Mouse (Mus musculus) intestine, embryonic 15.5 days (tissue): Measurements from ENCODE around the gene Ncam1. TPM values are rescaled to one million over a fixed set of nuclear protein-coding genes. Genes with fewer than 3 reads are reported as not detected.

ENCODE experiments used
- ATAC-seq: fragments of 200-750 bp; cut with Nextera tagmentation; 2 replicates; pipeline ENCODE4 v1.8.0; 2017; ENCODE audit warnings: moderate TSS enrichment, moderate library complexity
- H3K27ac ChIP-seq: fragments of 300-500 bp; sonication (generic); 2 replicates; pipeline ENCODE4 v1.5.1; 2015; ENCODE audit warnings: mild to moderate bottlenecking, inconsistent platforms
- H3K27me3 ChIP-seq: fragments of 300-500 bp; sonication (generic); replicated peaks from 2 replicates; pipeline ENCODE4 v1.6.1; 2015; ENCODE audit warnings: inconsistent platforms
- H3K36me3 ChIP-seq: fragments of 300-500 bp; sonication (generic); 2 replicates; pipeline ENCODE4 v1.6.1; 2015; ENCODE audit warnings: inconsistent platforms
- H3K4me1 ChIP-seq: fragments of 300-500 bp; sonication (generic); replicated peaks from 2 replicates; pipeline ENCODE4 v1.6.1; 2015; ENCODE audit warnings: inconsistent platforms
- H3K4me2 ChIP-seq: fragments of 300-500 bp; sonication (generic); replicated peaks from 2 replicates; pipeline ENCODE4 v1.6.1; 2015; ENCODE audit warnings: mild to moderate bottlenecking, inconsistent platforms
- H3K4me3 ChIP-seq: fragments of 300-500 bp; sonication (generic); replicated peaks from 2 replicates; pipeline ENCODE4 v1.5.1; 2015; ENCODE audit warnings: inconsistent platforms
- H3K9ac ChIP-seq: fragments of 300-500 bp; sonication (generic); 2 replicates; pipeline ENCODE4 v1.6.1; 2015; ENCODE audit warnings: inconsistent platforms
- H3K9me3 ChIP-seq: fragments of 300-500 bp; sonication (generic); 2 replicates; pipeline ENCODE4 v1.6.1; 2016; ENCODE audit warnings: inconsistent platforms
- WGBS: fragments of 180-500 bp; shearing (Covaris S2); methylation state at CpG from one replicate; pipeline ENCODE4 v1.1.7; 2015; 5-methylcytosine and 5-hydroxymethylcytosine counted together
- polyA plus RNA-seq: library from polyadenylated mRNA; unstranded; fragments of >200 nt; fragmentation: Nextera tagmentation; extraction: Ambion mirVana; gene quantifications from 2 replicates; pipeline ENCODE4 v1.2.1, GENCODE M21; 2015

Ncam1 gene
- polyA plus RNA-seq, 1 experiment from 2014 or later, result 77.5 TPM

DNA sequence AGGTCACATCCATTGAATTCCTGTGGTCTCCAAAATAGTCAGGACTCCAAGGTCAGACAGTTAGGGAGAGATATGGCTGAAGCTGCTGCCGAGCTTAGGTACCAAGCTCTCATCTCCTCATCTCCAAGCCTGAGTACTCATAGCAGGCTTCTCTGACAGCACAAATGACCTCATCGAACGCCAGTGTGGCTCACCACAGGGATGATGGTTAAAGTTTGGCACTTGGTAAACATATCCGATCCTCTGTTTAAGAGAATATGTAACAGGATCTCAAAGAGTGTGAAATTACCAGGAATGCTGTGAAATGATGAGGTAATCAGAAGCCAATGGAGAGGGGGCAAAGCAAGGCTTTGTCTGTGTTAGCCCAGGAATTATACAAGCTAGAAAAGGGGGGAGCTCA lies 6.1 kb downstream of the Ncam1 start:
- 47% methylated on average over 4 of the region's 4 CpGs for WGBS
- H3K27ac ChIP-seq, result no peak overlapping the region
- no peak overlapping the region for H3K4me3 ChIP-seq
- H3K9me3 ChIP-seq, result no peaks in the 10 kb centered on the region
- H3K27me3 ChIP-seq, result peaks cover 9% of the 10 kb centered on the region
- H3K36me3 ChIP-seq, result no peaks in the 10 kb centered on the region
- ATAC-seq, result no peak
- H3K9ac ChIP-seq, result no peak overlapping the region
- peaks cover 11% of the 10 kb centered on the region for H3K4me1 ChIP-seq
- H3K4me2 ChIP-seq, result no peak overlapping the region

DNA sequence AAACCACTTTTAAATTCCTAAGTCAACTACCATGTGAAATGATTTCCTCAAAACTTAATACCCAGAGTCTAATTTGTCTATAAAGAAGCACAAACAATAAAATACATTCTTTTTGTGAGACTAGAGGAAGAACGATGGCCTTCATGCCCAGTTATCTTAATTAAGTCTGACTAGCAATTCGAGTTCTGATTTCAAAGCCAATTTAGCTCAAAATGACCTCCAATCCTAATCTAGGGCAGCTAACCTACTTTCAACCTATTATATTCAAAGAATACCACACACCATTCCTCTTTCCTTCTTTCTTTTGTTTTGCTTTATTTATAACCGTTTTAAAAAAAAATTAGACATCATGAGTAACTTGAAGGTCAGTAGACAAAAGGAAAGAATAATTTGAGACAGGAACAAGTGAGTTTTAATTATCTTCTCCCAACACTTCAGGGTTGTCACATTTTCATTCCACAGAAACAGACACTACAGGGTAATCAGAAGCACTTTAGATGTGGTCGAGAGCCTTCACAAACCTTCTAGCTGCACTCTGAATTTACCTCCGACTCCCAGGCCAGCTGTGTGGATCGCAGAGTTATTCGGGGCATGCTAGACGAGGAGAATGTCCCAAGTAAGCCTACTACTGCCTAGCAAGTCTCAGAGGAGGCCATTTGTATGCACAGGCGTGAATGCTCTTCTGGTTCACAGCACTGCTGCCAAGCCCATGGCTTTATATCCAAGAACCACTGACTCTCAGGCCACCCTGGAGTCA lies 17.5 kb downstream of the Ncam1 start:
- H3K9me3 ChIP-seq, result no peaks in the 10 kb centered on the region
- H3K4me3 ChIP-seq, result no peak overlapping the region
- no peaks in the 10 kb centered on the region for H3K4me1 ChIP-seq
- H3K36me3 ChIP-seq, result no peaks in the 10 kb centered on the region
- no peaks in the 10 kb centered on the region for H3K27me3 ChIP-seq
- no peak overlapping the region for H3K9ac ChIP-seq
- no peak overlapping the region for H3K27ac ChIP-seq
- H3K4me2 ChIP-seq, result no peak overlapping the region
- 79% methylated on average over 9 of the region's 9 CpGs for WGBS
- no peak for ATAC-seq

DNA sequence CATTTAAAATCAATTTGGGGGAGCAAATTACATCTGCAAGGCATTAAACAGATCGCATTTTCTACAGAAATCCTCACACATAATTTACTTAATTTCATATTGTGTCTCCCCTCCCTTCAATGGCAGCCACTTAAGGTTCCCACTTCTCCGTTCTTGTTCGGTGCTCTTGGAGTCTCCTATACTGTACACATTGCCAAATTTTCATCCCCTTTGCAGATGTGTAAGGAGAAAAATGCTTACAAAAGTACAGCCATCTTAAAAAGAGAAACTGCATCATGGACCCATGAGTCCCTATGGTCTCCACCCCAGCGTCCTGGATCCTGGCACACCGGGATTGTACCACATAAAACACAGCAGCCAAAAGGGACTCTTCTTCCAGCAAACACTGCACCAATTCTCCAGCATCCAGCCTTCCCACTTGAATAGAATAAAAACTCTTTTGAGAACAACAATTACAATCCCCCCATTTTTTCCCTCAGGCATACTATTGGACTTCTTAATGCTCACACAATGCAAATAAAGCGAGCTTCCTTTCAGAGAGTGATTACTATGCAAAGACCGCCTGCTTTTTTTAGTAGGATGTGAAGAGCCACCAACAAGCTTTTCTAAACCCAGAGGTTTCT lies 21.6 kb downstream of the Ncam1 start:
- Histone ChIP-seq H3K27ac (no peak overlapping the region), H3K4me2 (no peak overlapping the region), H3K36me3 (no peaks in the 10 kb centered on the region), H3K4me1 (no peaks in the 10 kb centered on the region), H3K4me3 (no peak overlapping the region), H3K27me3 (no peaks in the 10 kb centered on the region), H3K9me3 (no peaks in the 10 kb centered on the region), H3K9ac (no peak overlapping the region)
- no peak for ATAC-seq
- 70% methylated on average over 7 of the region's 7 CpGs for WGBS

DNA sequence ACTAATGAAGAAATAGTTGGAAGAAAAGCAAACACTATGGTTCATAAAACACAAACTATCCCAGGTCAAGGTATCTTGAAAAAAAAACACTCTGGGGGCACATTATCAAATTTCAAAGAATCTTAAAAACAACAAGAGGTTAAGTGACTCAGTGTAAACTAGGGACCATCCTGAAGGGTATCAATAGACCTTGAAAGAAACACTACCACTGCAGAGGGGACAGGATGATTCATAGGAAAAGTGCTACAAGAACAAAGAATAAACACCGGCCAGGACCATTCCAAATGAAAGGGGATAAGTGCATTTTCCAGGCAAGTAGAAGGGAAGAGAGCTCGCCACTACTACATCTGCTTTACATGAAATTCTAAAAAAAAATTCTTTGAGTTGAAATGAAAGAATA lies 32.1 kb downstream of the Ncam1 start:
- H3K9me3 ChIP-seq, result no peaks in the 10 kb centered on the region
- WGBS, result 52% methylated on average over 2 of the region's 2 CpGs
- H3K27ac ChIP-seq, result no peak overlapping the region
- no peak for ATAC-seq
- H3K36me3 ChIP-seq, result no peaks in the 10 kb centered on the region
- no peak overlapping the region for H3K4me3 ChIP-seq
- no peaks in the 10 kb centered on the region for H3K27me3 ChIP-seq
- no peak overlapping the region for H3K9ac ChIP-seq
- H3K4me2 ChIP-seq, result no peak overlapping the region
- no peaks in the 10 kb centered on the region for H3K4me1 ChIP-seq

DNA sequence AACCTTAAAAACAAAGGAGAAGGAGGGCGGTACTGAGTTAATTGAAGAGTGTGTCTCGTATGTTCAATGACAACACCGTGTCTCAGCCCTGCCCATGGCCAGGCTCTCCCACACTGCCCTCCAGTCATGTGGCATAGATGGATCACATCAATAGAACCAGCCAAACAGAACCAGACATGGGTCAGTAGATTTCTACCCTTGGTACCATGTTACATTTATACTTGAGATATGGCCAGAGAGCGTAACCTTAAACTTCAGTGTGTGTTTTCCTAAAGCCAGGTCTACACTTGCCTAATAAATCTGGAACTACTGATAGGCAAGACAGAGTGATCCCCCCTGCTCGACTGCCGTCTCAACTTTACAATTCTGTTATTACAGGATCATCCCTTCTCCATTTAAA lies 38.2 kb downstream of the Ncam1 start:
- ATAC-seq, result no peak
- Histone ChIP-seq H3K4me3 (no peak overlapping the region), H3K9me3 (no peaks in the 10 kb centered on the region), H3K27ac (no peak overlapping the region), H3K9ac (no peak overlapping the region), H3K27me3 (no peaks in the 10 kb centered on the region), H3K36me3 (no peaks in the 10 kb centered on the region), H3K4me1 (0 out of 2 replicates have a peak, but pooled peaks cover 3% of the 10 kb centered on the region), H3K4me2 (no peak overlapping the region)
- 80% methylated on average over 6 of the region's 6 CpGs for WGBS

DNA sequence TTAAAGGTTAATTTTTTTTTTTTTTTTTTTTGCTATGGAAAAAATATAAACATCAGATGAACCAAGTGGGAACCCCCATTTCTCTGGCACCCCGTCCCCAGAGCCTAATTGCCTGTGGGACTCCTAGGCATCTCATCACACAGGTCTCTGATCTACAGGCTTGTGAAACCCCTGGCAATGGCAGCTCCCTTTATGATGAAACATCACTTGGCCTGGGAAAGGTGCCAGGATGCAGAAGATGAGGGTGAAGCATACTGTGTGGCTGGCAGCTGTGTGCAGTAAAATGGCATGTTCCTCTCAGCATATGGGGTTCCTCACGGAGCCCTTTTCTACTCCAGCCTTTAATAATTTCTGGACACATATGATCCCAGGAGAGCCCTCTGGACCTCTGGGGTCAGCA lies 40.3 kb downstream of the Ncam1 start:
- Histone ChIP-seq H3K9me3 (no peaks in the 10 kb centered on the region), H3K36me3 (no peaks in the 10 kb centered on the region), H3K4me1 (0 out of 2 replicates have a peak, but pooled peaks cover 3% of the 10 kb centered on the region), H3K27ac (no peak overlapping the region), H3K9ac (no peak overlapping the region), H3K4me3 (no peak overlapping the region), H3K4me2 (no peak overlapping the region), H3K27me3 (no peaks in the 10 kb centered on the region)
- no peak for ATAC-seq
- 71% methylated on average over 2 of the region's 2 CpGs for WGBS

DNA sequence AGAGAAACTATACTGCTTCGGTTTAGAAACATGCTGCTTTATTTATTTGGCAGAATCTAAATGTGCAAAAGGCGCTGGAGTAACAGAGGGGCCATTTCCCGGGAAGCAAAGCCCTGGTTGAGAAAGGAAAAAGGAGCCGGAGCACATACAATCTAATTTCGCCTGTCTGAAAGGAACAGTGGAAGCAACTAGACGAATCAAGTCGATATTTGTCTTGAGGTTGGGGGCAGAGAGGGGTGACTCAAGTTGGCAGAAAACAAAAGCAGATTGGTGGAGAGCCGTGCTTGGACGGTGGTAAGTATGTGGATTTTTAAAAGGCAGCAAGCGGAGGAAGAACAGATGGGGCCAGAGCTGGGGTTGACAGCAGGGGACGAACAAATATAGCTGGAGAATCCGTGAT lies 40.7 kb downstream of the Ncam1 start:
- Histone ChIP-seq H3K4me3 (no peak overlapping the region), H3K4me1 (0 out of 2 replicates have a peak, but pooled peaks cover 3% of the 10 kb centered on the region), H3K4me2 (no peak overlapping the region), H3K9me3 (no peaks in the 10 kb centered on the region), H3K36me3 (no peaks in the 10 kb centered on the region), H3K9ac (no peak overlapping the region), H3K27me3 (no peaks in the 10 kb centered on the region), H3K27ac (no peak overlapping the region)
- no peak for ATAC-seq
- 58% methylated on average over 12 of the region's 12 CpGs for WGBS

DNA sequence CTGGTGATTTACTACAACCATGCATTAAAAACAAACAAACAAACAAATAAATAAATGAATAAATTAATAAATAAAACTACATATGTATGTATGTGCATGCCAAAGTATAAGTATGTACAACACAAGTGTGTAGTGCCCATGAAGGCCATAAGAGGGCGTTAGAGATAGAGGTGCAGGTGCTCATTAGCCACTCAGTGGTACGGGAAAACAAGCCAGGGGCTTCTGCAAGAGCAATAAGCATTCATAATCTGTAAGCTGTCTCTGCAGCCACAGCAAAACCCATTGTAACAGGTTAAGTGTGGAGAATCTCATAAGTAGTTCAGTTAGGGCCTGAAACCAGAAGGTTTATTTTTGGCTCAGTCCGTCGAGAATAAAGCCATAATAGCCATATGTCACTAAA lies 41.1 kb downstream of the Ncam1 start:
- WGBS, result 65% methylated on average over 4 of the region's 4 CpGs
- Histone ChIP-seq H3K36me3 (no peaks in the 10 kb centered on the region), H3K4me1 (0 out of 2 replicates have a peak, but pooled peaks cover 3% of the 10 kb centered on the region), H3K9me3 (no peaks in the 10 kb centered on the region), H3K9ac (no peak overlapping the region), H3K27ac (no peak overlapping the region), H3K27me3 (no peaks in the 10 kb centered on the region), H3K4me2 (no peak overlapping the region), H3K4me3 (no peak overlapping the region)
- ATAC-seq, result no peak

DNA sequence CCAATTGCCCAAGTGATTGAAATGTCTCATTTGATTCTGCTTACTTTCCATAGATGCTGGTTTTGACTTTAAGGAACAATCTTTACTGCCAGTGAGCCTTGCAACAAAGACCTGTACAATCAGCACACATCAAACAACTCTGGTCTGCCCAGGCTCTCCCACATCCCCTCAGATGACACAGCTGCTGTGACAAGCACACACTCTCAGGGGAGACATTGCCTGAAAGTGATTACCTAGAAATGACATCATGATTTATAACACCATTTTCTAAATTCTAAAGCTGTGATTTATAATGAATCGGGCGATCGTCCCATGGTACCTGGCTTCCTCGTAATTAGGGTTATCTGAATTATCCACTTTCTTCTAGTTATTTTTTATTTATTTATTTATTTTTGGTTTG lies 42.0 kb downstream of the Ncam1 start:
- ATAC-seq, result no peak
- H3K4me3 ChIP-seq, result no peak overlapping the region
- 86% methylated on average over 4 of the region's 4 CpGs for WGBS

DNA sequence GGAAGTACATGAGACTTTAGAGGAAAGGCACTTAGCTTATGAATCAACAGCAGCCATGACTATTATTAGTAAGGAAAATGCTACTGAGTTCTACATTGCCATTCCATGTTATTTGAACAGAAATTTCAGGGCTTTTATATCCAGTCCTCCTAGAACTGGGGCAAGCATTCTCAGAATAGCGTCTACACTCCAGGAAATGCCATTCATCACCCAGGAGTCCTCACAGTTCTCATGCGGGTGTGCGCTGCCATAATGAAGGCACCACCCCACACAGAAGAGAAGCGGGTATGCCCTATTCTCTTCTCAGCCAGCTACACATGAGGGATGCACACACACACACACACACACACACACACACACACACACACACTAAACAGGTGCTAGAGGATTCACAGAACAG lies 43.5 kb downstream of the Ncam1 start:
- Histone ChIP-seq H3K9ac (no peak overlapping the region), H3K4me2 (no peak overlapping the region), H3K9me3 (no peaks in the 10 kb centered on the region), H3K27ac (no peak overlapping the region), H3K36me3 (no peaks in the 10 kb centered on the region), H3K4me1 (0 out of 2 replicates have a peak, but pooled peaks cover 3% of the 10 kb centered on the region), H3K4me3 (no peak overlapping the region), H3K27me3 (no peaks in the 10 kb centered on the region)
- no peak for ATAC-seq
- WGBS, result 74% methylated on average over 4 of the region's 4 CpGs

More for the DNA sequence above, 42.0 kb downstream of the Ncam1 start:
- Histone ChIP-seq H3K9ac (no peak overlapping the region), H3K4me1 (0 out of 2 replicates have a peak, but pooled peaks cover 3% of the 10 kb centered on the region), H3K27ac (no peak overlapping the region), H3K36me3 (no peaks in the 10 kb centered on the region), H3K9me3 (no peaks in the 10 kb centered on the region), H3K27me3 (no peaks in the 10 kb centered on the region), H3K4me2 (no peak overlapping the region)

DNA sequence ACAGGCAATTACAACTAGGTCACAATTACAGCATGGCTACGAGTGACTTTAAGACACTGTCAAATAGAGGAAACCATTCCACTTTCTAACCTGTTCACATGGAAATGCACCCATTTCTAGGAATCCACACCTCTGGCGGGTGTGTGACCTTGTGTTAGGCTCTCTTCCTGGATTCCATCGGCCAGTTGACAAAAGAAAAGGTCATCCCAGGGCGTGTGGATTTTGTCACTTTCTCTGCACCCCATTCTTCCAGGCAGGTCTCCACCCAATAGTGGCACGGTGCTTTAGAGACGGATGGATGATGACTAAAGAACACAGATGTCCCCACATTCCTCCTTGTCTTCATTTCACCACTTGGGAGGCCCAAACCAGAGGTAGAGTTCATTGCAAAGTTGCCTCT lies 47.3 kb downstream of the Ncam1 start:
- Histone ChIP-seq H3K36me3 (no peaks in the 10 kb centered on the region), H3K9me3 (no peaks in the 10 kb centered on the region), H3K4me3 (no peak overlapping the region), H3K4me2 (no peak overlapping the region), H3K9ac (no peak overlapping the region), H3K27me3 (no peaks in the 10 kb centered on the region), H3K27ac (no peak overlapping the region), H3K4me1 (no peaks in the 10 kb centered on the region)
- 73% methylated on average over 6 of the region's 6 CpGs for WGBS
- no peak for ATAC-seq

DNA sequence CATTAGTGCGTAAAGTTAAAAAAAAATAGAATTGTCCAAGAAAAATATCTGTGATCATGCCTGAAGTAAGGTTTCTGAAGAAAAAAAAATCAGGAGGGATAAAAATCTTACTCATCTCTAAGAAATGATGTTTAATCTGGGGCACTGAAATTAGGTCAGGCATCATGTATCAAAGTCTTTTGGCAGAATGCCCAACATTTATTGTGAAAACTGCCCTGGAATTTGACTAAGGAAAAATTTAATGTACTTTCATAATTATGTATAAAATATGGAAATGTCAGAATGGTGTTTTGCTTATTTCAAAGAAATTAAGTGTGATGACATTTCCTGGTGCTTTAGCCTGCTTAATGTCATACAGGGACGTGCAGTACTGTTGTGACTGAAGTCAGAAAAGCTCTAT lies 52.5 kb downstream of the Ncam1 start:
- Histone ChIP-seq H3K4me1 (peaks cover 9% of the 10 kb centered on the region; the same call in 1 of the 2 replicates), H3K9me3 (no peaks in the 10 kb centered on the region), H3K27me3 (no peaks in the 10 kb centered on the region), H3K4me2 (no peak overlapping the region), H3K4me3 (no peak overlapping the region), H3K36me3 (no peaks in the 10 kb centered on the region), H3K9ac (no peak overlapping the region), H3K27ac (no peak overlapping the region)
- WGBS, result 65% methylated on average over 2 of the region's 2 CpGs
- ATAC-seq, result no peak

DNA sequence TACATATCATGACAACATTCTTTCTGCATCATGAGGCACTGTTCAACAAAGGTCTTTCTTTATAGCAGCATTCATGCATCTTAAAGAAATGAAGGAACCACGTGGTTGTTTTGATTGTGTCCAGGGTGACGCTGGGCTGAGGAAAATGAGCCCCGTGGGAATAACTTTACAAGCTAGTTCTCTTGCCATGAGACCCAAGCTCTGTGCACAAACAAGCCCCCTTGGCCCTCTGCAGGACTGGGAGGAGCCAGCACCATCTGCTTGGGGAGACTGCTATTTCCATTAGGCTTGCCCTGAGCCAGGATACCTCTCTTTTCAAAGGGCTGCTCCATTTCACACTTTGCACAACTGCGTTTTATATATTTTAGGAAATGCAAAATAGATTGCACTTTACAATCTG lies 53.0 kb downstream of the Ncam1 start:
- H3K27me3 ChIP-seq, result no peaks in the 10 kb centered on the region
- no peak for ATAC-seq
- H3K36me3 ChIP-seq, result no peaks in the 10 kb centered on the region
- no peak overlapping the region for H3K4me3 ChIP-seq
- no peak overlapping the region for H3K4me2 ChIP-seq
- no peaks in the 10 kb centered on the region for H3K9me3 ChIP-seq
- no peak overlapping the region for H3K9ac ChIP-seq
- H3K27ac ChIP-seq, result no peak overlapping the region
- H3K4me1 ChIP-seq, result peaks cover 9% of the 10 kb centered on the region; the same call in 1 of the 2 replicates
- WGBS, result 50% methylated on average over 4 of the region's 4 CpGs
